Mouse (Mus musculus) adrenal gland, postnatal 4 days (tissue): ENCODE results near the gene Lias. TPM values are rescaled to one million over a fixed set of nuclear protein-coding genes. Genes with fewer than 3 reads are reported as not detected.

Experiments
- total RNA-seq, 2 experiments: library from RNA; stranded (reverse); gene quantifications; 2 replicates each; pipeline ENCODE4 v1.2.3; 2021

Gene Lias
- total RNA-seq, 2 experiments from 2014 or later = 65.3 to 80.6 TPM

Other genes with a start within 250 kb of the Lias start
- gene Wdr19, start 191.8 kb upstream of the Lias start, total RNA-seq = 10 to 100 TPM; 15.6 to 17.8 TPM
- 10 to 100 TPM; 62.5 to 72.1 TPM for gene Rfc1, start 55.8 kb upstream of the Lias start, total RNA-seq
- gene Klb, start 43.2 kb upstream of the Lias start, total RNA-seq = 10 to 100 TPM in 1 of 2 experiments, 1 to 10 TPM in 1; 9.4 to 14.6 TPM
- gene Rpl9, start 53 bp upstream of the Lias start, total RNA-seq = 1,000 to 10,000 TPM; 1,533 to 1,815 TPM
- 10 to 100 TPM; 70.8 to 71.5 TPM for gene Ugdh, start 44.5 kb downstream of the Lias start, total RNA-seq
- not detected for gene Gm43552, start 101.3 kb downstream of the Lias start, total RNA-seq
- gene Smim14, start 145.7 kb downstream of the Lias start, total RNA-seq = 100 to 1,000 TPM; 115 to 117 TPM
- 10 to 100 TPM; 84.9 to 85.8 TPM for gene Ube2k, start 145.7 kb downstream of the Lias start, total RNA-seq